Comparison of ENCODE assay signal across 26 mouse cellular contexts in the genomic region with DNA sequence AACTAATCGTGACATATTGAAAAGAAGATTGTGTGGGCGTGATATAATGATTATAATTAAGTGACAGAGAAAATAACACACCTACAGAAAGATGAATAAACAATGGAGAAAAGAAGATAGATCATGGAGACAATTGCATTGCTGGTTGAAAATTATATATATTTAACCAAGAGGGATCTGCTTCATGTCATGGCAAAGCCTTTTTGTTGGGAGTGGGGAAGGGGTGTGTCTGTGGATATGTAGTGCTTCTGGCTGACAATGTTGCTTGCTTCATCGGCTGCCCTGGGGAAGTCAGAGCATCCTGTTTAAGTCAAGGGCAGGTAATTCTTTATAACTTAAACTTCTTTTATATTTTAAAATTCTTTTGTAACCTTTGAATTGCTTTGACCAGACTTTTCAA. TPM values are rescaled to one million over a fixed set of nuclear protein-coding genes. Genes with fewer than 3 reads are reported as not detected.
"Had no signal": no experiment of that assay in that cellular context is flagged by ENCODE, and none has a peak within 500 bp of the region (broad histone marks: within the 10 kb centered on the region; RNA-seq: fewer than 3 reads in every experiment).

No protein-coding gene starts in this region.

- DNase-seq: gastrocnemius, adult 2 months; gastrocnemius, postnatal 10 days; gastrocnemius, postnatal 25 days; heart, adult 18-20 months; heart, postnatal 14 days; heart, postnatal 36 days; kidney, adult 11 months; kidney, adult 2 months; kidney, adult 9 months; kidney, postnatal 14 days; kidney, postnatal 36 days; layer of hippocampus, postnatal 36 days; left cerebral cortex, postnatal 4 days had no signal

- H3K4me3 ChIP-seq: gastrocnemius, adult 2 months; heart, embryonic 10.5 days; heart, embryonic 12.5 days; hindbrain, embryonic 12.5 days; hindbrain, embryonic 15.5 days; kidney, embryonic 15.5 days; limb, embryonic 13.5 days; limb, embryonic 15.5 days; liver, embryonic 12.5 days had no signal

- H3K27ac ChIP-seq: gastrocnemius, adult 2 months; heart, embryonic 10.5 days; hindbrain, embryonic 12.5 days; hindbrain, embryonic 15.5 days; hindbrain, postnatal 0 days; kidney, embryonic 15.5 days; kidney, postnatal 0 days; limb, embryonic 13.5 days; limb, embryonic 15.5 days; liver, embryonic 12.5 days; liver, embryonic 14.5 days had no signal

- ATAC-seq: hindbrain, postnatal 0 days; intestine, embryonic 16.5 days; liver, embryonic 12.5 days had no signal

- H3K9ac ChIP-seq: heart, embryonic 12.5 days; hindbrain, embryonic 12.5 days; hindbrain, embryonic 15.5 days; kidney, embryonic 15.5 days; limb, embryonic 13.5 days; limb, embryonic 15.5 days; liver, embryonic 12.5 days; liver, embryonic 14.5 days had no signal

- H3K27me3 ChIP-seq: heart, embryonic 12.5 days; hindbrain, embryonic 12.5 days; hindbrain, embryonic 15.5 days; kidney, embryonic 15.5 days; limb, embryonic 13.5 days; limb, embryonic 15.5 days; liver, embryonic 12.5 days had no signal

- H3K9me3 ChIP-seq: heart, embryonic 10.5 days; heart, embryonic 12.5 days; hindbrain, embryonic 12.5 days; hindbrain, embryonic 15.5 days; kidney, embryonic 15.5 days; limb, embryonic 13.5 days; limb, embryonic 15.5 days; liver, embryonic 12.5 days had no signal

- H3K36me3 ChIP-seq: heart, embryonic 10.5 days; heart, embryonic 12.5 days; hindbrain, embryonic 12.5 days; hindbrain, embryonic 15.5 days; kidney, embryonic 15.5 days; limb, embryonic 13.5 days; limb, embryonic 15.5 days; liver, embryonic 12.5 days had no signal

- H3K4me1 ChIP-seq: heart, embryonic 10.5 days; heart, embryonic 12.5 days; hindbrain, embryonic 12.5 days; kidney, embryonic 15.5 days; limb, embryonic 15.5 days; liver, embryonic 12.5 days had no signal

- H3K4me2 ChIP-seq: heart, embryonic 12.5 days; hindbrain, embryonic 12.5 days; hindbrain, embryonic 15.5 days; kidney, embryonic 15.5 days; limb, embryonic 13.5 days; limb, embryonic 15.5 days; liver, embryonic 12.5 days had no signal

RNA-seq across cellular contexts. Expression of a gene that starts 36.1 kb away (rescaled TPM):
- total RNA-seq: granulocyte monocyte progenitor cell, adult 5-6 weeks had no signal
